Mouse (Mus musculus) megakaryocyte, embryonic 14.5 days (primary cell): ENCODE data around the gene Gbgt1.

Experiments used
- FLI1 ChIP-seq: IDR thresholded peaks from 2 replicates; pipeline ENCODE4 v1.6.1; 2012; ENCODE audit warnings: low read length, inconsistent platforms, mixed read lengths
- GATA1 ChIP-seq: IDR thresholded peaks from 3 replicates; pipeline ENCODE4 v1.6.1; 2012; ENCODE audit warnings: mixed read lengths, low read length, inconsistent platforms, borderline replicate concordance

GRCm38 (mm10) chr2:28534436-28535262, 38.0 kb downstream of the Gbgt1 start:
- no peak for TF ChIP-seq GATA1
- no peak for TF ChIP-seq FLI1
